Mouse (Mus musculus) liver, embryonic 14 days (tissue): Measurements from ENCODE around the gene Samd11. TPM values are rescaled to one million over a fixed set of nuclear protein-coding genes. Genes with fewer than 3 reads are reported as not detected.

Experiments
- polyA plus RNA-seq: library from polyadenylated mRNA; depleted of rRNA; stranded (reverse); fragments of >200 nt; gene quantifications from 2 replicates; pipeline ENCODE4 v1.2.3, GENCODE M21; 2012; rRNA removed

Gene Samd11
- polyA plus RNA-seq, result 46.4 and 55.2 TPM in 2 replicates

GRCm38 (mm10) chr4:156255078-156255839, at the start of gene Samd11:
Gene Samd11 (minus strand): TSS chr4:156255657.

DNA sequence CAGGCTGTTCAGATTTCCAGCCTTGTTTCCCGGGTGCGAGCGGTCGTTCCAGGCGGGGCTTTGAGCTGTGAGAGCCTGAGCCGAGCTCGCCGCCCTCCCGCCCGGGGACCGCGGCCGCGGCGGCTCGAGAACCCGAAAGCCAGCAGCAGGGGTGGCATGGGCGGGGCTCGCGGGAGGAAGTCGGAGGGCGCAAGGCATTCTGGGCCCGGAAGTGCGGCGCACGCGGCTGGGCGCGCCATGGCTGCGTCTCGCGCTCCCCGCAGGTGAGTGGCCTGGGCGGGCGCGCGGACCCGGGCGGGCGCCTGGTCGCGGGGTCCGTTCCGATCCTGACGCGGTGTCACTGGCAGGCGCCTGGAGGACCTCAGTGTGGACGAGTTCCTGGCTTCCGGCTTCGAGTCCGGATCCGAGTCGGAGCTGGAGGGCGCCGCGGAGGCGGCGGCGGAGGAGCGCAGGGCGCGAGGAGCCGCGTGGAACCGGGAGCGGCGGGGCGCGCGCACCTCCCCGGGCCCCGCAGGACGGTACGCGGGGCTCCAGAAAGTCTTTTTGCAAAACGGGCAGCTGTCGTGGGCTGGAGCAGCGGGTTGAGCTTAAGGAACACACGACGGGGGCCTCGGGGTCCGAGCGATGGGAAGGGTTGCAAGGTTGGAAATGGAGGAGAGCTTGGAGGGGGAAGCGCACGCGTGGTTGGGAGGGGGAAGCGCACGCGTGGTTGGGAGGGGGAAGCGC, 19.5 kb downstream of the Samd11 start, which contains the start of gene Noc2l:
Noc2l (plus strand) TSS at position 203 of the 726 bp plus-strand sequence.

GRCm38 (mm10) chr4:156234701-156235213, 20.7 kb downstream of the Samd11 start, which contains the start of gene Plekhn1:
Gene Plekhn1 (minus strand): TSS chr4:156234857.

DNA sequence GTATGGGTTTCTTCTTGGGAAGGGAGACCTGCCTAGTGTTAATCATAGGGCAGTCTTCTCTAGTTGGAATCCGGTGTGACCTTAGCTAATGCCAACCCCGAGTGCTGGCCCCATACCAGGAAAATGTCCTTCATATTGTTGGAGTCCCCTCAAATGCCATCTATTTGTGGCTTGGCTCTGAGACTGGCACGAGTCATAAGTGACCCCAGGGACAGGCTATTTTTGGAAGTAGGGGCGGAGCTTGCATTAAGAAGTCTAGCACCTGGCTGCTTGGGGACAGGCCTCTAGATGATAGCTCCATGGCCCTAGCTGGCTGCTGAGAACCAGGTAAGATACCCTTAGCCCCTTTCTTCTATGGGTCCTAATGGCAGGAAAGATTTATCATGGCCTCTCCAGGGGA, 39.8 kb downstream of the Samd11 start, which contains the start of gene Perm1:
Perm1 (plus strand) TSS at position 220 of the 400 bp plus-strand sequence.

DNA sequence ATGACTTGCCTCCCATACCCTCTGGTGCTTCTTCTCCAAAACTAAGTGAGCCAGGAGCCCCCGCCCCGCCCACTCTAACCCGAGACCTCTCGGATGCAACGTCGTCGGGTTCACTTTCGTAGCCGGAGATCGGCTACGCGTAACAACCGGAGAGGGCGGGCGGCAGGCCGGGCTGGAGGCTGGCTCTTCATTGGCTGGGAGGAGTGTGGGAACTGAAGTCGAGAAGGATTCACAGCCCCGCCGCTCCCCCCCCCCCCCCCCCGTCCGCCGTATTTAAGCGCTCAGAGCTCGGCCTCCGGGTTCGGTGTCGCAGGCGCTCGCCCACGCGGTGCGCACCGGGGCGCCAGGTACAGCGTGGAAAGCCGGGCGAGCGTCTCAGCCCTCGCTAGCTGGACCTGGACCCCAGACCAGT, 52.5 kb downstream of the Samd11 start, which contains the start of gene AW011738:
AW011738 (plus strand) TSS at position 304 of the 412 bp plus-strand sequence.

GRCm38 (mm10) chr4:156200623-156201475, 54.6 kb downstream of the Samd11 start, which contains the start of gene Isg15:
Gene Isg15 (minus strand): TSS chr4:156200818.

GRCm38 (mm10) chr4:156197131-156197828, 58.2 kb downstream of the Samd11 start, which contains the start of gene Agrn:
Gene Agrn (minus strand): TSS chr4:156197488.

Other genes with a start within 250 kb of the Samd11 start
- gene Tnfrsf4, start 241.8 kb downstream of the Samd11 start, polyA plus RNA-seq, result 0.85 and 1.0 TPM in 2 replicates
- gene Tnfrsf18, start 229.5 kb downstream of the Samd11 start, polyA plus RNA-seq, result 0.15 and 0.24 TPM in 2 replicates
- gene Ttll10, start 196.2 kb downstream of the Samd11 start, polyA plus RNA-seq, result 0.43 and 0.44 TPM in 2 replicates
- 12.7 and 17.1 TPM in 2 replicates for gene 9430015G10Rik, start 145.7 kb downstream of the Samd11 start, polyA plus RNA-seq
- 0.19 and 0.24 TPM in 2 replicates for gene Rnf223, start 125.1 kb downstream of the Samd11 start, polyA plus RNA-seq
- gene Agrn, start 58.2 kb downstream of the Samd11 start, polyA plus RNA-seq, result 19.0 and 20.7 TPM in 2 replicates
- gene Isg15, start 54.8 kb downstream of the Samd11 start, polyA plus RNA-seq, result 9.9 and 16.3 TPM in 2 replicates
- 0.66 and 0.84 TPM in 2 replicates for gene AW011738, start 52.4 kb downstream of the Samd11 start, polyA plus RNA-seq
- 0.03 and 0.08 TPM in 2 replicates for gene Perm1, start 39.8 kb downstream of the Samd11 start, polyA plus RNA-seq
- 8.9 and 9.5 TPM in 2 replicates for gene Plekhn1, start 20.8 kb downstream of the Samd11 start, polyA plus RNA-seq
- gene Noc2l, start 19.6 kb downstream of the Samd11 start, polyA plus RNA-seq, result 63.6 and 69.6 TPM in 2 replicates
- gene Vmn2r-ps159, start 75.4 kb upstream of the Samd11 start, polyA plus RNA-seq, result not detected in 2 replicates